Mouse (Mus musculus): ENCODE measurements around the gene Olfr912. TPM values are rescaled to one million over a fixed set of nuclear protein-coding genes. Genes with fewer than 3 reads are reported as not detected.

Olfr912 gene
- polyA plus RNA-seq (2015; fragmentation: Nextera tagmentation; extraction: Ambion mirVana) = not detected in 2 replicates

DNA sequence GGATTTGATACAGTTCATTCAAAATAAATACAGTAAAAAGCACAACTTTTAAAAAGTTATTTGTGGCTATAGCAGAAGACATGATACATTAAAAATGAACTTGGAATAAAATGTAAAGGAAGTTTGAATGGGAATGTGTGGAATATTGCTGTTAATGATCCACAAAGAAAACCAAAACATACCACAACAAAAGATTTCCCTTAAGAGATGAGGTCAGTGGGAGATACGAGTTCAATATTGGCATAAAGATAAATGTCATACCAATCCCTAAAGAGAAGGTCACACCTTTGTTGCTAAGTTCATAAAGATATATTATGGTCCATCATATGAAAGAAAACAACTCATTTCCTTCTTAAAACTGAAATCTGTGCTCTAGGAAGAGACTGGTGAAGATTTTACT, at the start of gene Olfr912:
Olfr912 (plus strand) TSS at position 301 of the 400 bp plus-strand sequence.
- Histone ChIP-seq H3K9ac (ENCODE audit: low read depth, low read length) (no peak within 1 kb of the TSS), H3K27me3 (ENCODE audit: control insufficient read depth, insufficient read depth, low read depth, low read length) (no peaks in the 10 kb centered on the region), H3K4me1 (ENCODE audit: control insufficient read depth, insufficient read depth, low read length) (no peaks in the 10 kb centered on the region), H3K4me3 (ENCODE audit: low read depth, low read length) (no peak within 1 kb of the TSS), H3K9me3 (replicated peaks; ENCODE audit: control insufficient read depth, low read length, poor library complexity, severe bottlenecking) (no peaks in the 10 kb centered on the region), H3K27ac (ENCODE audit: low read length) (no peak within 1 kb of the TSS), H3K4me2 (ENCODE audit: low read length) (no peak within 1 kb of the TSS), H3K36me3 (ENCODE audit: control insufficient read depth, insufficient read depth, low read length) (no peaks in the 10 kb centered on the region)
- no peak for ATAC-seq
- WGBS = 89% methylated on average over 1 of the region's 1 CpGs

GRCm38 (mm10) chr9:38537549-38537948, 42.4 kb upstream of the Olfr912 start, which contains the start of gene Olfr910:
Gene Olfr910 (plus strand): TSS chr9:38537849.
- H3K36me3 ChIP-seq (ENCODE audit: control insufficient read depth, insufficient read depth, low read length) = no peaks in the 10 kb centered on the region
- WGBS = 95% methylated on average over 2 of the region's 2 CpGs
- no peak within 1 kb of the TSS for H3K4me3 ChIP-seq (ENCODE audit: low read depth, low read length)
- H3K9ac ChIP-seq (ENCODE audit: low read depth, low read length) = no peak within 1 kb of the TSS
- H3K4me2 ChIP-seq (ENCODE audit: low read length) = no peak within 1 kb of the TSS
- H3K4me1 ChIP-seq (ENCODE audit: control insufficient read depth, insufficient read depth, low read length) = no peaks in the 10 kb centered on the region
- no peak for ATAC-seq
- H3K9me3 ChIP-seq (replicated peaks; ENCODE audit: control insufficient read depth, low read length, poor library complexity, severe bottlenecking) = no peaks in the 10 kb centered on the region
- H3K27ac ChIP-seq (ENCODE audit: low read length) = no peak within 1 kb of the TSS
- no peaks in the 10 kb centered on the region for H3K27me3 ChIP-seq (ENCODE audit: control insufficient read depth, insufficient read depth, low read depth, low read length)

DNA sequence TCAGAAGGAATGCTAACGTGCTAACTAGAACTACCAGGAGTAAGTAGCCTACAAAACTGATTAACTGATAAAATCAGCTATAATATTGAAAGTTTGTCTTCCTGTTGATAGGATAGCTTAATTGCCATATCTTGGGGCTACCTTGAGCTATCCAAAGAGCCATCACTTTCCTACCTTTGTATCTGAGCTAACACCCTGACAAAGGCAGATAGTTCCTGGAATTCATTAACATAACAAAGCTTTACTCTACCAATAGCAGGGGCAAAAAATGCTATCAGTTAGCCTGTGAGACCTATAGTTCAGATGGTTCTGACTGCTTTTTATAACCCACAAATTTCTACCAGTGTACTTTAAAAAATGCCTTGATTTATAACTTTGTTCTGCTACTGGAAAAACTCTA, 11.1 kb downstream of the Olfr912 start:
- no peaks in the 10 kb centered on the region for H3K9me3 ChIP-seq (replicated peaks; ENCODE audit: control insufficient read depth, low read length, poor library complexity, severe bottlenecking)
- no peak for ATAC-seq
- H3K27ac ChIP-seq (ENCODE audit: low read length) = no peak overlapping the region
- H3K36me3 ChIP-seq (ENCODE audit: control insufficient read depth, insufficient read depth, low read length) = no peaks in the 10 kb centered on the region
- no peak overlapping the region for H3K4me2 ChIP-seq (ENCODE audit: low read length)
- H3K9ac ChIP-seq (ENCODE audit: low read depth, low read length) = no peak overlapping the region
- no peaks in the 10 kb centered on the region for H3K4me1 ChIP-seq (ENCODE audit: control insufficient read depth, insufficient read depth, low read length)
- no peaks in the 10 kb centered on the region for H3K27me3 ChIP-seq (ENCODE audit: control insufficient read depth, insufficient read depth, low read depth, low read length)
- WGBS = 61% methylated on average over 1 of the region's 1 CpGs
- no peak overlapping the region for H3K4me3 ChIP-seq (ENCODE audit: low read depth, low read length)

DNA sequence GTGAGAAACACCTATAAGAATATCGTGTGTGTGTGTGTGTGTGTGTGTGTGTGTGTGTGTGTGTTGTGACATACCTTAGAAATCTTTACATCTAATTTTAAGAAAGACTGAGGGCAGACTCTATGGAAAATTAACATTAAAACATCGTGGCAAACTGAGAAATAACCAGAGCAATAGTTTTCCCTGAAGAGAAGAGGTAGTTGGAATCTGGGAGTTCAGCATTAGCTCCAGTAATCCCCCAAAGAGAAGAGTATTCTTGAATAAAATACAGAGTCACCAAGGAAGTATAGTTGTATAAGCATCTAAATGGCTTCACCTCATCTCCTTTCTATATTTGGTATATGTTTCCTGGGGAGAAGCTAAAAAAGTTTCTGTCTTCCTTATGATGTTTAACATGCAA, 12.5 kb downstream of the Olfr912 start, which contains the start of gene Olfr913:
Olfr913 (plus strand) TSS at position 301 of the 400 bp plus-strand sequence.
- no peak for ATAC-seq
- Histone ChIP-seq H3K9me3 (replicated peaks; ENCODE audit: control insufficient read depth, low read length, poor library complexity, severe bottlenecking) (no peaks in the 10 kb centered on the region), H3K36me3 (ENCODE audit: control insufficient read depth, insufficient read depth, low read length) (no peaks in the 10 kb centered on the region), H3K4me1 (ENCODE audit: control insufficient read depth, insufficient read depth, low read length) (no peaks in the 10 kb centered on the region), H3K4me2 (ENCODE audit: low read length) (no peak within 1 kb of the TSS), H3K27me3 (ENCODE audit: control insufficient read depth, insufficient read depth, low read depth, low read length) (no peaks in the 10 kb centered on the region), H3K27ac (ENCODE audit: low read length) (no peak within 1 kb of the TSS), H3K4me3 (ENCODE audit: low read depth, low read length) (no peak within 1 kb of the TSS), H3K9ac (ENCODE audit: low read depth, low read length) (no peak within 1 kb of the TSS)
- 35% methylated on average over 2 of the region's 2 CpGs for WGBS

GRCm38 (mm10) chr9:38604802-38605201, 24.8 kb downstream of the Olfr912 start, which contains the start of gene Olfr914:
Gene Olfr914 (plus strand): TSS chr9:38605102.
- Histone ChIP-seq H3K27ac (ENCODE audit: low read length) (no peak within 1 kb of the TSS), H3K4me1 (ENCODE audit: control insufficient read depth, insufficient read depth, low read length) (no peaks in the 10 kb centered on the region), H3K9me3 (replicated peaks; ENCODE audit: control insufficient read depth, low read length, poor library complexity, severe bottlenecking) (no peaks in the 10 kb centered on the region), H3K27me3 (ENCODE audit: control insufficient read depth, insufficient read depth, low read depth, low read length) (no peaks in the 10 kb centered on the region), H3K4me3 (ENCODE audit: low read depth, low read length) (no peak within 1 kb of the TSS), H3K36me3 (ENCODE audit: control insufficient read depth, insufficient read depth, low read length) (no peaks in the 10 kb centered on the region), H3K9ac (ENCODE audit: low read depth, low read length) (no peak within 1 kb of the TSS), H3K4me2 (ENCODE audit: low read length) (no peak within 1 kb of the TSS)
- ATAC-seq = no peak
- 71% methylated on average over 2 of the region's 2 CpGs for WGBS

DNA sequence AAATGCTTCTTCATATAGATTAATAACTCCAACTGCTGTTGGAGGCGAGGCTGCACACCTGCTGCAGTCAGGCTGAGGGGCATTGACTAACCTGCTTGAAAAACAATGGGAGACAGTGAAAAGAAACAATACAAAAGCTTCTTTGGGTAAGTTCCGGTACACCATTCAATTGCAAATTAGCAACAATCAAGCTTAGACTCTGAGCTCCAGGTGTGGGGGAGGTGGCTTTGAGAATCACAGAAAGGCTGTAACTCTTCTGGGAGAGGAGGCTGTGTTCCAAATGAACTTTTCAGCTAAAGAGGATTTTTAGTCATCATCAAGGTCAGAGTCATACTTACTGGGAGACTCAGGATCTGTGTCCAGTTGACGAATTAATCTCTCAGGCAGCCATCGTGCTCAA, 52.4 kb downstream of the Olfr912 start:
- H3K27me3 ChIP-seq (ENCODE audit: control insufficient read depth, insufficient read depth, low read depth, low read length) = no peaks in the 10 kb centered on the region
- H3K9me3 ChIP-seq (replicated peaks; ENCODE audit: control insufficient read depth, low read length, poor library complexity, severe bottlenecking) = peaks cover 3% of the 10 kb centered on the region
- no peak overlapping the region for H3K9ac ChIP-seq (ENCODE audit: low read depth, low read length)
- no peak overlapping the region for H3K4me3 ChIP-seq (ENCODE audit: low read depth, low read length)
- no peak overlapping the region for H3K4me2 ChIP-seq (ENCODE audit: low read length)
- no peak overlapping the region for H3K27ac ChIP-seq (ENCODE audit: low read length)
- ATAC-seq = no peak
- WGBS = 73% methylated on average over 4 of the region's 4 CpGs
- no peaks in the 10 kb centered on the region for H3K36me3 ChIP-seq (ENCODE audit: control insufficient read depth, insufficient read depth, low read length)
- no peaks in the 10 kb centered on the region for H3K4me1 ChIP-seq (ENCODE audit: control insufficient read depth, insufficient read depth, low read length)

Other genes starting within 250 kb of the Olfr912 start
- not detected in 2 replicates for gene Olfr898, start 231.8 kb upstream of the Olfr912 start, polyA plus RNA-seq (2015; fragmentation: Nextera tagmentation; extraction: Ambion mirVana)
- gene Olfr250, start 213.3 kb upstream of the Olfr912 start, polyA plus RNA-seq (2015; fragmentation: Nextera tagmentation; extraction: Ambion mirVana) = not detected in 2 replicates
- not detected in 2 replicates for gene Olfr251, start 203.1 kb upstream of the Olfr912 start, polyA plus RNA-seq (2015; fragmentation: Nextera tagmentation; extraction: Ambion mirVana)
- gene Olfr147, start 178.5 kb upstream of the Olfr912 start, polyA plus RNA-seq (2015; fragmentation: Nextera tagmentation; extraction: Ambion mirVana) = not detected in 2 replicates
- gene Olfr901, start 150.7 kb upstream of the Olfr912 start, polyA plus RNA-seq (2015; fragmentation: Nextera tagmentation; extraction: Ambion mirVana) = not detected in 2 replicates
- gene Olfr902, start 132.5 kb upstream of the Olfr912 start, polyA plus RNA-seq (2015; fragmentation: Nextera tagmentation; extraction: Ambion mirVana) = not detected in 2 replicates
- gene Olfr904, start 117.0 kb upstream of the Olfr912 start, polyA plus RNA-seq (2015; fragmentation: Nextera tagmentation; extraction: Ambion mirVana) = not detected in 2 replicates
- gene Olfr905, start 109.1 kb upstream of the Olfr912 start, polyA plus RNA-seq (2015; fragmentation: Nextera tagmentation; extraction: Ambion mirVana) = not detected in 2 replicates
- not detected in 2 replicates for gene Olfr906, start 93.1 kb upstream of the Olfr912 start, polyA plus RNA-seq (2015; fragmentation: Nextera tagmentation; extraction: Ambion mirVana)
- not detected in 2 replicates for gene Olfr907, start 84.4 kb upstream of the Olfr912 start, polyA plus RNA-seq (2015; fragmentation: Nextera tagmentation; extraction: Ambion mirVana)
- gene Olfr911-ps1, start 58.6 kb upstream of the Olfr912 start, polyA plus RNA-seq (2015; fragmentation: Nextera tagmentation; extraction: Ambion mirVana) = not detected in 2 replicates
- gene Olfr910, start 42.3 kb upstream of the Olfr912 start, polyA plus RNA-seq (2015; fragmentation: Nextera tagmentation; extraction: Ambion mirVana) = not detected in 2 replicates
- gene Olfr913, start 12.6 kb downstream of the Olfr912 start, polyA plus RNA-seq (2015; fragmentation: Nextera tagmentation; extraction: Ambion mirVana) = not detected in 2 replicates
- gene Olfr914, start 24.9 kb downstream of the Olfr912 start, polyA plus RNA-seq (2015; fragmentation: Nextera tagmentation; extraction: Ambion mirVana) = not detected in 2 replicates
- not detected in 2 replicates for gene Olfr916, start 79.7 kb downstream of the Olfr912 start, polyA plus RNA-seq (2015; fragmentation: Nextera tagmentation; extraction: Ambion mirVana)
- gene Olfr917, start 85.7 kb downstream of the Olfr912 start, polyA plus RNA-seq (2015; fragmentation: Nextera tagmentation; extraction: Ambion mirVana) = not detected in 2 replicates
- not detected in 2 replicates for gene Olfr918, start 94.4 kb downstream of the Olfr912 start, polyA plus RNA-seq (2015; fragmentation: Nextera tagmentation; extraction: Ambion mirVana)
- not detected in 2 replicates for gene Olfr919, start 123.5 kb downstream of the Olfr912 start, polyA plus RNA-seq (2015; fragmentation: Nextera tagmentation; extraction: Ambion mirVana)
- 6.0 and 6.2 TPM in 2 replicates for gene Vwa5a, start 138.1 kb downstream of the Olfr912 start, polyA plus RNA-seq (2015; fragmentation: Nextera tagmentation; extraction: Ambion mirVana)
- not detected in 2 replicates for gene Olfr920, start 172.1 kb downstream of the Olfr912 start, polyA plus RNA-seq (2015; fragmentation: Nextera tagmentation; extraction: Ambion mirVana)
- not detected in 2 replicates for gene Olfr921, start 192.9 kb downstream of the Olfr912 start, polyA plus RNA-seq (2015; fragmentation: Nextera tagmentation; extraction: Ambion mirVana)
- gene Olfr922, start 234.4 kb downstream of the Olfr912 start, polyA plus RNA-seq (2015; fragmentation: Nextera tagmentation; extraction: Ambion mirVana) = not detected in 2 replicates
- gene Olfr923, start 246.4 kb downstream of the Olfr912 start, polyA plus RNA-seq (2015; fragmentation: Nextera tagmentation; extraction: Ambion mirVana) = not detected in 2 replicates

Data from midbrain, embryonic 16.5 days (tissue).